Mouse (Mus musculus) CH12.LX (cell line): ENCODE data around the gene Zdhhc4. TPM values are rescaled to one million over a fixed set of nuclear protein-coding genes. Genes with fewer than 3 reads are reported as not detected.

Source experiments
- DNase-seq: peaks from one replicate; pipeline ENCODE4 v3.0.0-alpha.2; 2013; ENCODE audit errors: extremely low read depth
- H3K27ac ChIP-seq: 2 replicates; pipeline ENCODE4 v1.5.1; 2012; ENCODE audit warnings: low read depth, mild to moderate bottlenecking, control low read depth, moderate library complexity; ENCODE audit not compliant: insufficient read depth
- H3K27me3 ChIP-seq: replicated peaks from 2 replicates; pipeline ENCODE3; 2012; ENCODE audit warnings: inconsistent platforms
- H3K36me3 ChIP-seq, 2 experiments: replicated peaks in 1 of 2; 2 replicates each; pipeline versions ENCODE3 to v1.6.1; 2012; ENCODE audit warnings: inconsistent platforms in 1 of 2, low read length in 1 of 2, mild to moderate bottlenecking in 1 of 2, mixed read lengths in 1 of 2, moderate library complexity in 1 of 2; ENCODE audit not compliant: control insufficient read depth in 1 of 2, insufficient read depth in 1 of 2
- H3K4me1 ChIP-seq, 2 experiments: 2 replicates each; pipeline ENCODE4 v1.6.1; 2012; ENCODE audit warnings: inconsistent platforms in 1 of 2, moderate library complexity in 1 of 2; ENCODE audit not compliant: insufficient read depth in 2 of 2, control insufficient read depth in 1 of 2
- H3K4me2 ChIP-seq: 2 replicates; pipeline ENCODE4 v1.6.1; 2012; ENCODE audit warnings: low read depth, mild to moderate bottlenecking, control low read depth; ENCODE audit not compliant: poor library complexity, insufficient read depth, severe bottlenecking
- H3K4me3 ChIP-seq, 3 experiments: fragments of 150-350 bp in 1 of 3; sonication (generic) in 1 of 3; replicated peaks in 1 of 3; 2 replicates each; pipeline versions ENCODE3 to v1.5.1; 2011 to 2012; ENCODE audit warnings: low read depth in 2 of 3, low read length in 2 of 3, mild to moderate bottlenecking in 2 of 3, moderate library complexity in 2 of 3, control low read depth in 1 of 3, improper control_type of control experiment in 1 of 3, inconsistent platforms in 1 of 3, mixed read lengths in 1 of 3; ENCODE audit not compliant: poor library complexity in 1 of 3
- H3K79me2 ChIP-seq: replicated peaks from 2 replicates; pipeline ENCODE4 v1.6.1; 2012; ENCODE audit warnings: mild to moderate bottlenecking, moderate library complexity; ENCODE audit not compliant: control insufficient read depth, poor library complexity, insufficient read depth, severe bottlenecking; ENCODE audit errors: extremely low read depth
- H3K9ac ChIP-seq: 2 replicates; pipeline ENCODE4 v1.6.1; 2012; ENCODE audit warnings: low read depth, mild to moderate bottlenecking, control low read depth, moderate library complexity; ENCODE audit not compliant: insufficient read depth
- H3K9me3 ChIP-seq: replicated peaks from 2 replicates; pipeline ENCODE3; 2012; ENCODE audit warnings: low read length, inconsistent platforms, mixed read lengths
- CHD2 ChIP-seq: IDR thresholded peaks from 2 replicates; pipeline ENCODE4 v1.6.1; 2011; ENCODE audit warnings: low read length, improper control_type of control experiment
- CTCF ChIP-seq, 2 experiments: IDR thresholded peaks in 1 of 2; conservative IDR thresholded peaks in 1 of 2; 2 replicates each; pipeline ENCODE4 v1.5.1; 2011 to 2012; ENCODE audit warnings: low read depth in 2 of 2, low read length in 2 of 2, improper control_type of control experiment in 1 of 2, inconsistent platforms in 1 of 2, mild to moderate bottlenecking in 1 of 2, moderate library complexity in 1 of 2
- ETS1 ChIP-seq: conservative IDR thresholded peaks from 2 replicates; pipeline ENCODE4 v1.6.1; 2012; ENCODE audit warnings: low read depth, mild to moderate bottlenecking, inconsistent platforms, low read length, improper control_type of control experiment, moderate library complexity
- HCFC1 ChIP-seq: IDR thresholded peaks from 2 replicates; pipeline ENCODE4 v1.6.1; 2012; ENCODE audit warnings: low read depth, mild to moderate bottlenecking, inconsistent platforms, low read length, improper control_type of control experiment
- JUND ChIP-seq: conservative IDR thresholded peaks from 2 replicates; pipeline ENCODE4 v1.6.1; 2011; ENCODE audit warnings: low read depth, low read length, improper control_type of control experiment
- MAFK ChIP-seq: IDR thresholded peaks from 2 replicates; pipeline ENCODE4 v1.6.1; 2011; ENCODE audit warnings: low read length, improper control_type of control experiment; ENCODE audit not compliant: insufficient replicate concordance
- MEF2A ChIP-seq: IDR thresholded peaks from 2 replicates; pipeline ENCODE4 v1.6.1; 2014; ENCODE audit warnings: low read depth, mild to moderate bottlenecking, inconsistent platforms, low read length, improper control_type of control experiment, borderline replicate concordance
- MXI1 ChIP-seq: IDR thresholded peaks from 2 replicates; pipeline ENCODE4 v1.6.1; 2011; ENCODE audit warnings: mild to moderate bottlenecking, low read depth, low read length, improper control_type of control experiment
- PAX5 ChIP-seq: IDR thresholded peaks from 2 replicates; pipeline ENCODE4 v1.6.1; 2012; ENCODE audit warnings: low read length, inconsistent platforms, mixed read lengths
- POLR2A ChIP-seq: IDR thresholded peaks from 2 replicates; pipeline ENCODE4 v1.6.1; 2011; ENCODE audit warnings: low read depth, mild to moderate bottlenecking, improper control_type of control experiment, low read length
- POLR2AphosphoS2 ChIP-seq: IDR thresholded peaks from 2 replicates; pipeline ENCODE4 v1.6.1; 2011; ENCODE audit warnings: low read depth, low read length, improper control_type of control experiment
- RCOR1 ChIP-seq: conservative IDR thresholded peaks from 2 replicates; pipeline ENCODE4 v1.6.1; 2012; ENCODE audit warnings: low read depth, mild to moderate bottlenecking, inconsistent platforms, low read length, improper control_type of control experiment
- SIN3A ChIP-seq: IDR thresholded peaks from 2 replicates; pipeline ENCODE4 v1.6.1; 2012; ENCODE audit warnings: low read length, improper control_type of control experiment, inconsistent platforms
- TBP ChIP-seq: conservative IDR thresholded peaks from 2 replicates; pipeline ENCODE4 v1.6.1; 2011; ENCODE audit warnings: low read depth, low read length, improper control_type of control experiment
- UBTF ChIP-seq: IDR thresholded peaks from 2 replicates; pipeline ENCODE4 v1.6.1; 2012; ENCODE audit warnings: low read depth, mild to moderate bottlenecking, inconsistent platforms, low read length, improper control_type of control experiment, moderate library complexity
- USF1 ChIP-seq: IDR thresholded peaks from 2 replicates; pipeline ENCODE4 v1.6.1; 2014; ENCODE audit warnings: low read depth, mild to moderate bottlenecking, inconsistent platforms, low read length, improper control_type of control experiment
- USF2 ChIP-seq: conservative IDR thresholded peaks from 2 replicates; pipeline ENCODE4 v1.6.1; 2011; ENCODE audit warnings: low read depth, low read length, improper control_type of control experiment
- ZC3H11A ChIP-seq: IDR thresholded peaks from 2 replicates; pipeline ENCODE4 v1.6.1; 2012; ENCODE audit warnings: low read depth, mild to moderate bottlenecking, inconsistent platforms, low read length, improper control_type of control experiment
- ZKSCAN1 ChIP-seq: IDR thresholded peaks from 2 replicates; pipeline ENCODE4 v1.6.1; 2012; ENCODE audit warnings: low read depth, inconsistent platforms, low read length, improper control_type of control experiment, borderline replicate concordance
- ZMIZ1 ChIP-seq: IDR thresholded peaks from 2 replicates; pipeline ENCODE4 v1.6.1; 2012; ENCODE audit warnings: low read depth, mild to moderate bottlenecking, inconsistent platforms, low read length, improper control_type of control experiment
- ZNF384 ChIP-seq: IDR thresholded peaks from 2 replicates; pipeline ENCODE4 v1.6.1; 2012; ENCODE audit warnings: low read depth, low read length, improper control_type of control experiment, inconsistent platforms
- dilution Hi-C: fragments of 300-500 bp; cut with MboI; formaldehyde crosslinking; loops from 2 replicates; pipeline ENCODE4 v1.14.3; 2020; ENCODE audit warnings: low sequenced_read_pairs; ENCODE audit not compliant: extremely low pct_unique_long_range_greater_than_20kb, extremely low pct_ligation_motif_present
- in situ Hi-C: fragments of 300-500 bp; cut with MboI; formaldehyde crosslinking; loops from 3 replicates; pipeline ENCODE4 v1.14.3; 2019; ENCODE audit warnings: low sequenced_read_pairs, low pct_ligation_motif_present, low pct_unique_long_range_greater_than_20kb, mixed read lengths
- polyA plus RNA-seq: library from polyadenylated mRNA; unstranded; fragments of >175 nt; gene quantifications from 2 replicates; pipeline ENCODE4 v1.2.1, GENCODE M21; 2012; ENCODE audit warnings: low read depth; ENCODE audit not compliant: insufficient read length
- total RNA-seq, 2 experiments: library from RNA; depleted of rRNA; stranded (reverse); fragments of 300-350 nt in 1 of 2; fragments of >200 nt in 1 of 2; gene quantifications; 2 replicates each; pipeline ENCODE4 v1.2.3; 2012 to 2014

Zdhhc4 gene
- total and polyA plus RNA-seq, 3 experiments = 16.3 to 51.5 (median 19.9) TPM

DNA sequence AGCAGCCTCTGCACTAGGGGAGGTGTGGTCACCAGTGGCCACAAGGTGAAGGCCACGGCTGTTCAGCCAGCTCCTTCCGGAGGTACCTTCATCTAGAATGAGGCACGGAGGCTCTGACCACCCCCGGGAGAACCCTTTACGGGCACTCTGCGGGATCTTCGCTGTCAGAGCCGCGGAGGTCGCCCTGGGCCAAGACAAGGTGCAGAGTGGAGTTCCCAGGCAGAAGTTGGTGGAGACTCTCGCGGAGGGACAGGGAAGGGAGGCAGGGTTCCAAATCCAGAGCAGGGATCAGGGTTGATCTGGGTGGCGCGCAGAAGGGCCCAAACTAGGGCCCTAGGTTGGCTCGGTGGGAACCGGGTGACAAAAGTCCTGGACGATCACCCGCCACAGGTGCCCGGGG lies 36.2 kb downstream of the Zdhhc4 start:
- Histone ChIP-seq H3K79me2 (no peaks in the 10 kb centered on the region), H3K27me3 (no peaks in the 10 kb centered on the region), H3K4me3 (no peak overlapping the region), H3K36me3 (peaks cover 0 to 54% of the 10 kb centered on the region in 2 experiments), H3K4me2 (no peak overlapping the region), H3K9me3 (peaks cover 7% of the 10 kb centered on the region), H3K4me1 (no peaks in the 10 kb centered on the region; a peak in 1 of 4 replicates), H3K27ac (no peak overlapping the region), H3K9ac (no peak overlapping the region)
- in situ Hi-C loops (loop anchor here (25.0 kb wide), 1 partner anchor 356 kb away; no protein-coding TSS in a partner anchor), dilution Hi-C loops (no loop called here)
- no peak for DNase-seq
- TF ChIP-seq UBTF (no peak), USF1 (no peak), POLR2AphosphoS2 (no peak)

DNA sequence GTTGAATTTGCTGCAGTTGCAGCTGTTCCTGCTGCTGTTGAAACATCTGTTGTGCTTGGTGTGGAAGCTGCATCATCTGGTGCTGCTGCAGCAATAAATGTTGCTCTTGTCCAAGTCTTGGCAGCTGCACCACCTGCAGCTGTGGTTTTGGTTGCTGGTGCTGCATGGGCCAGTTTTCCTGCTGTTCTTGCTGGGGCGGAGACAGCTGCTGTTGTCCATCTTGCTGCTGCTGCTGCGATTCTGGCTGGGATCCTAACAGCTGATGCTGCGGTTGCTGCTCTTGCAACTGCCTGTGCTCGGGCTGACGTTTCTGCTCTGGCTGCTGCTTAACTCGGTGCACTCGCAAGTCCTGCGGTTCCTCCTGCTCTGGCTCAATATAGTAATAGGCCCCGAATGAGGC lies 39.8 kb downstream of the Zdhhc4 start:
- in situ Hi-C loops = loop anchor here (25.0 kb wide), 1 partner anchor 352 kb away; no protein-coding TSS in a partner anchor
- H3K4me1 ChIP-seq = no peaks in the 10 kb centered on the region
- dilution Hi-C loops = no loop called here
- TF ChIP-seq SIN3A = no peak
- TF ChIP-seq ETS1 = no peak
- TF ChIP-seq ZC3H11A = no peak
- TF ChIP-seq MXI1 = no peak
- TF ChIP-seq HCFC1 = no peak
- TF ChIP-seq POLR2AphosphoS2 = no peak
- TF ChIP-seq TBP = no peak
- no peak for TF ChIP-seq UBTF
- no peak for TF ChIP-seq PAX5
- TF ChIP-seq POLR2A = no peak
- no peak for TF ChIP-seq CHD2
- no peak for TF ChIP-seq ZKSCAN1
- no peak for TF ChIP-seq CTCF (conservative IDR thresholded peaks at IDR 0.05 in 1 of 2, IDR thresholded peaks at IDR 0.05 in 1 of 2; ENCODE audit: low read depth in 2 of 2, low read length in 2 of 2)
- TF ChIP-seq RCOR1 = no peak
- no peak for TF ChIP-seq USF2
- no peak for TF ChIP-seq ZNF384
- no peak for TF ChIP-seq JUND
- TF ChIP-seq MAFK = no peak
- no peak for TF ChIP-seq MEF2A
- no peak for TF ChIP-seq ZMIZ1
- no peaks in the 10 kb centered on the region for H3K27me3 ChIP-seq
- H3K27ac ChIP-seq = no peak overlapping the region
- peaks cover 0 to 30% of the 10 kb centered on the region in 2 experiments for H3K36me3 ChIP-seq
- H3K4me2 ChIP-seq = no peak overlapping the region
- DNase-seq = no peak
- H3K4me3 ChIP-seq = no peak overlapping the region
- H3K79me2 ChIP-seq = no peaks in the 10 kb centered on the region
- H3K9ac ChIP-seq = no peak overlapping the region
- peaks cover 3% of the 10 kb centered on the region for H3K9me3 ChIP-seq
